Mouse (Mus musculus) lung, postnatal 0 days (tissue): ENCODE measurements around the gene Fbxl17. TPM values are rescaled to one million over a fixed set of nuclear protein-coding genes. Genes with fewer than 3 reads are reported as not detected.

ENCODE experiments used
- ATAC-seq: fragments of 200-750 bp; cut with Nextera tagmentation; 2 replicates; pipeline ENCODE4 v1.8.0; 2017; ENCODE audit warnings: moderate library complexity
- DNase-seq: peaks from one replicate; pipeline ENCODE4 v3.0.0-alpha.2; 2016; ENCODE audit warnings: low spot score
- H3K27ac ChIP-seq: fragments of 300-500 bp; sonication (generic); 2 replicates; pipeline ENCODE4 v1.5.1; 2014; ENCODE audit warnings: antibody characterized with exemption, mild to moderate bottlenecking, low read length, mixed read lengths
- H3K27me3 ChIP-seq: fragments of 300-500 bp; sonication (generic); replicated peaks from 2 replicates; pipeline ENCODE4 v1.6.1; 2014; ENCODE audit warnings: low read length, mixed read lengths; ENCODE audit not compliant: insufficient read depth
- H3K36me3 ChIP-seq: fragments of 300-500 bp; sonication (generic); 2 replicates; pipeline ENCODE4 v1.6.1; 2014; ENCODE audit warnings: low read length, mixed read lengths; ENCODE audit not compliant: insufficient read depth
- H3K4me1 ChIP-seq: fragments of 300-500 bp; sonication (generic); 2 replicates; pipeline ENCODE4 v1.6.1; 2014; ENCODE audit warnings: antibody characterized with exemption, low read depth, low read length, mixed read lengths; ENCODE audit not compliant: insufficient read depth
- H3K4me2 ChIP-seq: fragments of 300-500 bp; sonication (generic); replicated peaks from 2 replicates; pipeline ENCODE4 v1.6.1; 2014; ENCODE audit warnings: low read depth, mild to moderate bottlenecking, low read length, moderate library complexity, mixed read lengths
- H3K4me3 ChIP-seq: fragments of 300-500 bp; sonication (generic); 2 replicates; pipeline ENCODE4 v1.5.1; 2014; ENCODE audit warnings: low read depth, low read length
- H3K9ac ChIP-seq: fragments of 300-500 bp; sonication (generic); replicated peaks from 2 replicates; pipeline ENCODE4 v1.6.1; 2014; ENCODE audit warnings: low read depth, mild to moderate bottlenecking
- H3K9me3 ChIP-seq: fragments of 300-500 bp; sonication (generic); 2 replicates; pipeline ENCODE4 v1.6.1; 2016; ENCODE audit warnings: low read length, mixed read lengths
- CTCF ChIP-seq: IDR thresholded peaks from 2 replicates; pipeline ENCODE4 v1.5.1; 2016; ENCODE audit warnings: antibody characterized with exemption, mild to moderate bottlenecking
- EP300 ChIP-seq: IDR thresholded peaks from 2 replicates; pipeline ENCODE4 v1.6.1; 2016; ENCODE audit warnings: antibody characterized with exemption, mild to moderate bottlenecking, control low read depth
- WGBS: fragments of 180-500 bp; shearing (Covaris S2); extraction: QIAGEN DNeasy Blood & Tissue Kit; methylation state at CpG from one replicate; pipeline ENCODE4 v1.1.7; 2014; 5-methylcytosine and 5-hydroxymethylcytosine counted together
- polyA plus RNA-seq: library from polyadenylated mRNA; unstranded; fragments of >200 nt; fragmentation: Nextera tagmentation; extraction: Ambion mirVana; gene quantifications from 2 replicates; pipeline ENCODE4 v1.2.1, GENCODE M21; 2015

Gene Fbxl17
- polyA plus RNA-seq, 1 experiment from 2014 or later, result 6.9 TPM

DNA sequence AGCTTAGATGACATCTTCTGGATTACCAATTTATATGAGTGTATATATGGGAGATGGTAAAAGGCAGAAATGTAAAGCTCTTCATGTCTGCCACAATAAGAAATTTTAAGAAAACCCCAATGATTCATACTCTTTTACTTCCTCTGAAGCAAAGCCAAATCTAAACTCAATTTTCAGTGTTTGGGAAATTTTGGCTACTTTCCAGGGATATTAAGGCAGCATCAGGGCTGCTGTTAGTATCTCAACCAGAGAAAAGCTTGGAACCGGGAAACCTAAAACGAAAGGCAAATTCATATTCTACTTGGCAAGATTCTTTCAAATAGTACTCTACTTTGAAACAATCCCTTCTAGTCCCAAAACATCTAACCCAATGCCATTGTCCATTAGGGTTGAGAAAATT, 10.6 kb upstream of the Fbxl17 start:
- TF ChIP-seq EP300, result no peak
- no peak for TF ChIP-seq CTCF
- Histone ChIP-seq H3K27me3 (no peaks in the 10 kb centered on the region), H3K27ac (no peak overlapping the region), H3K4me3 (no peak overlapping the region), H3K36me3 (no peaks in the 10 kb centered on the region), H3K4me2 (no peak overlapping the region), H3K4me1 (no peaks in the 10 kb centered on the region), H3K9ac (no peak overlapping the region), H3K9me3 (no peaks in the 10 kb centered on the region)
- ATAC-seq (no peak), DNase-seq (no peak)
- WGBS, result 56% methylated on average over 2 of the region's 2 CpGs

DNA sequence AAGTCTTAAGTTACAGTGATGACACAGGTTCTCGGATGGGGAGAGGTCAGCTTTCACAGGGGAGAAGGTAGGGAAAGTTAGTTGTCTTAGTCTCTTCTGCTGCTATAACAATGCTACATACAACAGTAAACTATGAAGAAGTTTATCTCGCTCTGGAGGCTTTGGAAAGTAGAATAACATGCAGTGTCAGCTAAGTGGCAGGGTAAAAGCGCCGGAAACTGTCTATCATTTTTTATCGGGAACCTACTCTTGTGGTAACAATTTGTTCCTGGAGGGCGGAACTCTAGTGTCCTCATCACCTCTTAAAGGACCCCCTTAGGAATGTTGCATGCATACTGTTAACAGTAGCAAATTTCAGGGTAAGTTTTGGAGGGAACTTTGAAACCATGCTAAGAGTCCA, 1.3 kb upstream of the Fbxl17 start:
- ATAC-seq (no peak), DNase-seq (no peak)
- H3K4me2 ChIP-seq, result peak overlapping the region; percentile 81
- no peaks in the 10 kb centered on the region for H3K9me3 ChIP-seq
- H3K36me3 ChIP-seq, result no peaks in the 10 kb centered on the region
- H3K27me3 ChIP-seq, result no peaks in the 10 kb centered on the region
- WGBS, result 80% methylated on average over 6 of the region's 6 CpGs
- no peak overlapping the region for H3K4me3 ChIP-seq
- peak overlapping the region; percentile 99 for H3K27ac ChIP-seq
- no peak overlapping the region for H3K9ac ChIP-seq
- no peak for TF ChIP-seq EP300
- peaks cover 15% of the 10 kb centered on the region for H3K4me1 ChIP-seq

DNA sequence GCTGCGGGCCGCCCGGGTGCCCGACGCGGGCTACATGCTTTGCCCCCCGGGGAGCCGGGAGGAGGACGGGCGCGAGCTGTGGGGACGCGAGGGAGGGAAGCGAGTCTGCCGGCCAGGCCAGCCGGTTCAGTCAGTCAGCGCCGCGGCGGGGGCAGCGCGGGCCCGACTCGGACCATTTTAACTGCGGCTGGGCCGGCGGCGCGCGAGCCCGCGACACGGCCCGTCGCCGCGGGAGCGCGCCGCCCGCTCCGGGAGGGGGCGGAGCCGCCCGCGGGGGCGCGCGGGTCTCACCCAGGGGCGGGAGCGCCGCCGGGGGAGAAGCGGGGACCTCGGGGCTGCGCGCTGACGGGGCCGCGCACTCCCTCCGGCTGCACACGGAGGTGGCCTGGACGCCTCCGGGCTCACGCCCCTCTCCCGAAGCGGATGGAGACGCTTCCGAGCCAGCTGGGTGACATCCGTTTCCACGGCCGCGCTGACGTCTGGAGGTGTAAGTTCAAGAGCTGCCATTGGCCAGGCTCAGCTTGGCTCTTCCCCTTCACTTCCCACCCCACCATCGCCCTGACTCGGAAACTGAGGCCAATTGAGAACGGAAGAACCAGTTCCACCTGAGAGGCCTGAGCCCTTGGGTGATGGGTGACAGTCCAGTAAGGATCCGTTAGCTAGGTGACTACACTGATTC, 478 bp upstream of the Fbxl17 start:
- ATAC-seq (peak; percentile 89), DNase-seq (peak; percentile 93)
- peak overlapping the region; percentile 93 for H3K4me3 ChIP-seq
- WGBS, result under 1% methylated on average over 41 of the region's 78 CpGs
- TF ChIP-seq CTCF (no peak), EP300 (peak; percentile 11; the same call in 1 of the 2 replicates)
- no peaks in the 10 kb centered on the region for H3K9me3 ChIP-seq
- peak overlapping the region; percentile 99 for H3K27ac ChIP-seq
- H3K4me1 ChIP-seq, result peaks cover 15% of the 10 kb centered on the region
- H3K27me3 ChIP-seq, result no peaks in the 10 kb centered on the region
- peak overlapping the region; percentile 81 for H3K4me2 ChIP-seq
- peak overlapping the region; percentile 93 for H3K9ac ChIP-seq
- no peaks in the 10 kb centered on the region for H3K36me3 ChIP-seq

DNA sequence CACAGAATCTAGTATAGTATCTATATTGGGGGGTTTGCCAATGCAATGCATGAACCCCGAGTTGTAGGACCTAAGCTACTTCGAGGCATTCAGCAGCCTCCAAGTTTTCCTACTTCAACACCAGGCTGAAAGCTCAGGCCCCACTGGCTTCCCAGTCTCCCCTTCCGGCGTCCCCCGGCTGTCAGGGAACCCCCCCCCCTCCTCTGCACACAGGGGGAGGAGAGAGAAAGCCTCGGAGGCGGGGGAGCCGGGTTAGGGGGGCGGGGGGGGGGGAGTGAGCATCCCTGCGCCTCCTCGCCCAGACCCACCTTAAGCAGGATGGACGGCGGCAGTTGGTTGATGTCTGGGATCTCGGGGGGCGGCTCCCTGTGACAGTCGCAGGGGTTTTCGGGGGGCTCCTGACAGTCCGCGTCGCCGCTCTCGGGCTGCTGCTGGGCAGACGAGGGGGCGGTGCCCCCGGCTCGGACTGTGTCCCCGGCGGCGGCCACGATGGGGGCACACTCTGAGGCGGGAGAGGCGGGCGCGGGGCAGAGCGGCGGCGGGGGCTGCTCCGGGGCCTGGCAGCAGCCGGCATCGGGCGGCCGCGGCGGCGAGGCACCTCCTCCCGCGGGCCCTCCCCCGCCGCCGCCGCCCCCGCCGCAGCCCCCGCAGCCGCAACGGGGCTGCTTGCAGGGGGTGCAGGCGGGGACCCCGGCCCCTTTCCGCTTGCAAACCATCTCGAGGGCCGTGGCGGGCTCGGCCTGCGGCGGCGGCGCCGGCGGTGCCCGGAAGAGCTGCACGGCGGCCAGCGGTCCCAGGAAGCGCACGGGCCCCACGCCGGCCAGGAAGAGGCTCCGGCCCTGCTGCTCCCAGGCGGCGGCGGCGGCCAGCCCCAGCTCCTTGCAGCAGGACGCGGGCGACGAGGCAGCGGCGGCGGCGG, 841 bp downstream of the Fbxl17 start:
- Histone ChIP-seq H3K36me3 (no peaks in the 10 kb centered on the region), H3K27me3 (no peaks in the 10 kb centered on the region), H3K9me3 (no peaks in the 10 kb centered on the region), H3K9ac (peak overlapping the region; percentile 93), H3K4me2 (peak overlapping the region; percentile 81), H3K4me1 (peaks cover 15% of the 10 kb centered on the region), H3K27ac (peak overlapping the region; percentile 99), H3K4me3 (peak overlapping the region; percentile 93)
- DNase-seq, result peak; percentile 65
- TF ChIP-seq CTCF (no peak), EP300 (no peak)
- peak; percentile 60 for ATAC-seq
- WGBS, result 5% methylated on average over 18 of the region's 90 CpGs

DNA sequence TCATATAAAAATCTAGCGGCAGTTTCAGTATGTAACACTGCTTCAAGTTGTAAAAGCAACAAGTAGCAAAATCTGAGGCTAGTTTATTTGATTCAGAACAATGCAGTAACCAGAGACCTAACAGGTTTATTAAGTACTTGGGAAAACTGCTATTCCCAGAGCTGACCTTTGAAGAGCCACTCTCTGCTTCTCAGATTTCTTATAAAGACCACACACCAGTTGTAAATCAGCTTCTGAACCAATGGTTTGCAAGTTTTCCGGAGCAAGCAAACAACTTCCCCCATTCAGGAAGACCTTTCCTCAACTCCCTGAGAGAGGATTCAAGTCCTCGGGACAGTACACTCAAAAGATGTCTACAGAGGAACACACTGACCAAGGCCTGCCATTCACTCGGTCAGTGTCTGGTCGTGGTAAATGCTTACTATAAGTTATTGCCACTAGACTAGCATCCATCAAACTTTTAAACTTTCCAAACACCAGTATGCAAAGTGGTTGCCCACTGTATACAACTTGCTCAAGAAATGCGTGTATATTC, 1.6 kb downstream of the Fbxl17 start:
- H3K4me3 ChIP-seq, result peak overlapping the region; percentile 93
- WGBS, result 9% methylated on average over 6 of the region's 6 CpGs
- peak; percentile 20 for DNase-seq
- no peaks in the 10 kb centered on the region for H3K27me3 ChIP-seq
- no peaks in the 10 kb centered on the region for H3K36me3 ChIP-seq
- H3K4me2 ChIP-seq, result peak overlapping the region; percentile 81
- peaks cover 15% of the 10 kb centered on the region for H3K4me1 ChIP-seq
- peak overlapping the region; percentile 99 for H3K27ac ChIP-seq
- peak overlapping the region; percentile 93; the same call in 1 of the 2 replicates for H3K9ac ChIP-seq
- no peaks in the 10 kb centered on the region for H3K9me3 ChIP-seq
- no peak for ATAC-seq
- TF ChIP-seq CTCF (no peak), EP300 (no peak)

DNA sequence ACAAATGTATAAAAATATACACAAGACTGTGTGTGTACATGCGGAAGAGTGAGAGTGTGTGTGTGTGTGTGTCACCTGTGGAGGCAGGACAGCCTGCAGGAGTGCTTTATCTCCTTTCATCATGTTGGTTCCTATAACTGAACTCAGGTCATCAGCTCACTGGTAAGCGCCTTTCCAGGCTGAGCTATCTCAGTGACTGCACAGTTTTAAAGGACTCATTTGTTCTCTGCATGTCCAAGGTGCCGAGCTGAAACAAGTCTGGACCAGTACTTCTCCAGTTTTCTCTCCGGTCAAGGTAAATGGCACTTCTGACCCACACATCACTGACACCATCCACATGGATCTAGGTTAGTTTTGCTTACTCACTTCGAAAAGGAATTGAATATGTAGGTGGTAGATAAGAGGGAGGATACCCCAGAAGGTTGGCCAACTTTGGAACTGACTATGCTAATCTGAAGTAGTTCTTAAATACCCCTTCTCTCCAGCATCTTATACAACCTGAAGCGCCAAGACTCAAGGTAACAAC, 2.5 kb downstream of the Fbxl17 start:
- H3K4me1 ChIP-seq, result peaks cover 15% of the 10 kb centered on the region
- no peak overlapping the region for H3K9ac ChIP-seq
- no peak overlapping the region for H3K27ac ChIP-seq
- no peaks in the 10 kb centered on the region for H3K9me3 ChIP-seq
- H3K4me2 ChIP-seq, result 0 out of 2 replicates have a peak overlapping the region, but pooled peaks have one; percentile 81
- TF ChIP-seq CTCF (no peak), EP300 (no peak)
- DNase-seq (no peak), ATAC-seq (no peak)
- 0 out of 2 replicates have a peak overlapping the region, but pooled peaks have one; percentile 93 for H3K4me3 ChIP-seq
- no peaks in the 10 kb centered on the region for H3K36me3 ChIP-seq
- WGBS, result 71% methylated on average over 6 of the region's 6 CpGs
- no peaks in the 10 kb centered on the region for H3K27me3 ChIP-seq
